ENCODE assay signal across 16 mouse cellular contexts in the genomic region with DNA sequence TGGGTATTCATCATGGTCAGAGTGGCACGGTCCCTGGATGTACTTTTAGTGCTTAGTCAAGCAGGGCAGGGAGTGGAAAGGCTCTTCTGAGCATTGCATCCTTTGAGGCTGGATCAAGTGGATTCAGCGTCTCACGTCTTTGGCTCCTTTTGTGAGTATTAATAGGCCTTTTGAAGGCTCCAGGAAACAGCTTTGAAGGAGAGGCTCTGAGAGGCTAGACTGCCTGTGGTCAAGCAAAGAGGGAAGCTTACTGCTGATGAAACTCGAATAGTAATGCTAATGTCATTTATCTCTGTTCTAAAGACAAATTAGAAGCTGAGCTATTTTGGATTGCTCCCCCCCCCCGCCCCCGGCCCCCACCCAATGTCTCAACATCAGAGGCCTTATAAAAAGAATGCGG.
DNase-seq lines count a peak whose midpoint lies in the region; ATAC-seq lines count a peak whose summit lies in the region.
"Had no signal": no experiment of that assay in that cellular context is flagged by ENCODE, and none has a peak within 500 bp of the region (broad histone marks: within the 10 kb centered on the region; RNA-seq: fewer than 3 reads in every experiment).

No protein-coding gene starts in this region.

- ATAC-seq in limb, embryonic 12.5 days (ENCODE audit: insufficient number of reproducible peaks, insufficient read depth, low FRiP score, low TSS enrichment, low read depth), result no peak
- ATAC-seq in limb, embryonic 13.5 days (ENCODE audit: low FRiP score, low read depth), result no peak
- ATAC-seq: forebrain, embryonic 13.5 days; hindbrain, embryonic 16.5 days; midbrain, embryonic 15.5 days had no signal

- H3K36me3 ChIP-seq in limb, embryonic 12.5 days, result no peaks in the 10 kb centered on the region
- no peaks in the 10 kb centered on the region for H3K36me3 ChIP-seq in limb, embryonic 10.5 days
- H3K36me3 ChIP-seq in limb, embryonic 13.5 days, result no peaks in the 10 kb centered on the region
- H3K36me3 ChIP-seq: heart, embryonic 10.5 days; liver, embryonic 13.5 days; midbrain, embryonic 15.5 days; neural tube, embryonic 13.5 days had no signal

- peak overlapping the region; percentile 10 for H3K4me2 ChIP-seq in limb, embryonic 12.5 days
- H3K4me2 ChIP-seq in limb, embryonic 13.5 days (replicated peaks), result peak overlapping the region; percentile 11; the same call in 1 of the 2 replicates
- H3K4me2 ChIP-seq: forebrain, embryonic 13.5 days; midbrain, embryonic 15.5 days; neural tube, embryonic 13.5 days had no signal

- H3K9ac ChIP-seq in limb, embryonic 12.5 days (replicated peaks), result no peak overlapping the region
- no peak overlapping the region for H3K9ac ChIP-seq in limb, embryonic 13.5 days
- H3K9ac ChIP-seq: forebrain, embryonic 13.5 days; liver, embryonic 13.5 days; midbrain, embryonic 15.5 days; neural tube, embryonic 13.5 days had no signal

- H3K4me3 ChIP-seq in limb, embryonic 12.5 days (replicated peaks), result no peak overlapping the region
- H3K4me3 ChIP-seq in limb, embryonic 10.5 days, result no peak overlapping the region
- H3K4me3 ChIP-seq in limb, embryonic 13.5 days, result no peak overlapping the region
- H3K4me3 ChIP-seq: forebrain, embryonic 13.5 days; heart, embryonic 10.5 days; liver, embryonic 13.5 days; midbrain, embryonic 15.5 days; neural tube, embryonic 13.5 days had no signal

- H3K4me1 ChIP-seq in limb, embryonic 12.5 days (replicated peaks), result peaks cover 5% of the 10 kb centered on the region; the same call in 1 of the 2 replicates
- H3K4me1 ChIP-seq in limb, embryonic 10.5 days, result no peaks in the 10 kb centered on the region
- H3K4me1 ChIP-seq in limb, embryonic 13.5 days, result 0 out of 2 replicates have a peak, but pooled peaks cover 6% of the 10 kb centered on the region
- H3K4me1 ChIP-seq: midbrain, embryonic 15.5 days; neural tube, embryonic 13.5 days had no signal

- no peaks in the 10 kb centered on the region for H3K9me3 ChIP-seq in limb, embryonic 12.5 days
- no peaks in the 10 kb centered on the region for H3K9me3 ChIP-seq in limb, embryonic 10.5 days (replicated peaks)
- no peaks in the 10 kb centered on the region for H3K9me3 ChIP-seq in limb, embryonic 13.5 days
- H3K9me3 ChIP-seq: forebrain, embryonic 13.5 days; heart, embryonic 10.5 days; liver, embryonic 13.5 days; midbrain, embryonic 15.5 days; neural tube, embryonic 13.5 days had no signal

- no peaks in the 10 kb centered on the region for H3K27me3 ChIP-seq in limb, embryonic 12.5 days
- no peaks in the 10 kb centered on the region for H3K27me3 ChIP-seq in limb, embryonic 10.5 days (ENCODE audit: low read depth, poor library complexity, severe bottlenecking)
- peaks cover 4% of the 10 kb centered on the region; the same call in 1 of the 2 replicates for H3K27me3 ChIP-seq in limb, embryonic 13.5 days
- H3K27me3 ChIP-seq: forebrain, embryonic 13.5 days; liver, embryonic 13.5 days; midbrain, embryonic 15.5 days; neural tube, embryonic 13.5 days had no signal

- no peak for DNase-seq in limb, embryonic 10.5 days (ENCODE audit: low spot score)
- peak; percentile 49 for DNase-seq in 416B (ENCODE audit: low read depth)
- DNase-seq in ES-CJ7 (ENCODE audit: low read depth, low spot score), result peak; percentile 67
- no peak for DNase-seq in gastrocnemius, postnatal 10 days
- no peak for DNase-seq in MN1 (ENCODE audit: low spot score)
- DNase-seq: cerebellum, adult 2 months; kidney, adult 9 months; liver, embryonic 13.5 days; right cerebral cortex, postnatal 4 days had no signal

- H3K27ac ChIP-seq in limb, embryonic 12.5 days, result no peak overlapping the region
- no peak overlapping the region for H3K27ac ChIP-seq in limb, embryonic 10.5 days
- no peak overlapping the region for H3K27ac ChIP-seq in limb, embryonic 13.5 days
- H3K27ac ChIP-seq: forebrain, embryonic 13.5 days; heart, embryonic 10.5 days; liver, embryonic 13.5 days; midbrain, embryonic 15.5 days; neural tube, embryonic 13.5 days had no signal

- 51% methylated on average over 7 of the region's 7 CpGs for WGBS in limb, embryonic 12.5 days
- 68% methylated on average over 7 of the region's 7 CpGs for WGBS in limb, embryonic 10.5 days
- WGBS in limb, embryonic 13.5 days, result 41% methylated on average over 7 of the region's 7 CpGs

Comparison
In these comparisons a context has a peak if more than half of its experiments do, and no peak if none do; other contexts are left out.
1. DNase-seq: peak in 416B (single experiment) and ES-CJ7 (single experiment); none in limb, embryonic 10.5 days (single experiment), gastrocnemius, postnatal 10 days (single experiment) and MN1 (single experiment).